Mouse (Mus musculus): ENCODE measurements at regions not wholly inside any gene's neighbourhood (a gene's known extent, or its start where the extent isn't known, plus 50 kb on each side); places are given as distances from the start of the nearest gene placed in this dataset.
"Not testable (repeated sequence)": the region's sequence is repeated elsewhere in the genome, so short reads cannot be mapped to it uniquely, and the experiment has no call there.

DNA sequence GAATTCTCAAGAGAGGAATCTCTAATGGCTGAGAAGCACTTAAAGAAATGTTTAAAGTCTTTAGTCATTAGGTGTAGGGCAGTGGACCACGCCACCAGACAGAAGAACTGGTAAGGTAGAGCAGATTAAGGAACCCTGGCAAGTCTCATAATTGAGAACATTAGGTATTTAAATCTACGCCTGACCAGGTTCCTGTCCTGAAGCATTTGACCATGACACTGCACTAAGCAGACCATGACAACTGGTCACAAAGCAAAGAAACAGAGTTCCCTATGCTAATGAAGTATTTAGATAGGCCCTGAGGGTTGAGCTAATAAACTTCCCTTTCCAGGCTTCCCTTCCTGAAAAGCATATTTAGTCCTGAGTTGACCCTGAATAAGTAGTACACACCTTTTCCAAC, 562.3 kb downstream of the Cdh11 start:
- no peak for DNase-seq

GRCm38 (mm10) chr8:102205633-102206032, 579.8 kb downstream of the Cdh11 start:
- DNase-seq: no peak

GRCm38 (mm10) chr8:102159541-102160197, 625.8 kb downstream of the Cdh11 start:
- no peak for DNase-seq

- no peak for DNase-seq
These were observed 666.8 kb downstream of the Cdh11 start for GRCm38 (mm10) chr8:102118657-102119056.

DNA sequence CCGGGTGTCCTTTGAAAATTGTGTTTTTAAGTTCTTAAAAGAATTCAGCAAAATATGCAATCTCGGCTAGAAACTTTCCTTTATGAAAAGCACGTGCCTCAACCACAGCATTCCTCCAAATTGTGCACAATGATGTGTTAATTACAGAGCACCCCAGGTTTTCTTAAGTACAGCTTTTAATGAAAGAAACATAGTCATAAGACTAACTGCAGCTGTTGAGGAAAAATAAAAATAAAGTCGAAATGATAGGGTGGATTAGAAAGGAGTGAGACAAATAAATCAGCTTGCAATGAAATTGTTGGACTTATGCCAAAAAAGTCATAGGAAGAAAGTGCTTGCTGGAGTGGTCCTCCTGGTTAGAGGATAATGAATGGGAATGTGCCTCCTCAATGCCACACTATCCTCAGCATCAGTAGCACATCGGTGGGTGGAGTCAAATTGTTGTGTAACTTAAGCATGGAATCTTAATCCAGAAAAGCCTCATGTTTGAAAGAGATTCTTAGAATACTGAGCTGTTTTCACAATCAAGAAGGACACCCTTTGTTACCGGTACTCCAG, 668.5 kb downstream of the Cdh11 start:
- no peak for DNase-seq

- DNase-seq: no peak
These were observed 681.7 kb downstream of the Cdh11 start for GRCm38 (mm10) chr8:102103773-102104172.

DNA sequence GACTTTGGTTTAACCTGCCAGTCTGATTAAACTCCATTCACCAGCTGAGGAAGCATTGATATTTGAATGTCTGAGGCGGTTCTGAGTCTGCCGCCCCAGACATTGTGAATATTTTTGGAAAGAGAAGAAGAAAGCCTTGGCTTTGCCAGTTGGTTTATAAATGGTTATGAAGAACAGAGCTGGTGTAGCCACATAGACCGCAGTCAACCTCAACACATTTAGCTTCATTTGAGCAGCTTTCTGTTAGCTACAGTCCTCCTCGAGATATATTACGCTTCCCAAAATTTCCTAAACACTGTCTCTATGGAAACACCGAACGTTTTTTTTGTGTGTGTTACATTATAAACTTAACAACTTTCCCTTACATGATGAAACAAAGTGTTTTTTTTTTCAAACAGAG, 688.7 kb downstream of the Cdh11 start:
- DNase-seq: no peak

DNA sequence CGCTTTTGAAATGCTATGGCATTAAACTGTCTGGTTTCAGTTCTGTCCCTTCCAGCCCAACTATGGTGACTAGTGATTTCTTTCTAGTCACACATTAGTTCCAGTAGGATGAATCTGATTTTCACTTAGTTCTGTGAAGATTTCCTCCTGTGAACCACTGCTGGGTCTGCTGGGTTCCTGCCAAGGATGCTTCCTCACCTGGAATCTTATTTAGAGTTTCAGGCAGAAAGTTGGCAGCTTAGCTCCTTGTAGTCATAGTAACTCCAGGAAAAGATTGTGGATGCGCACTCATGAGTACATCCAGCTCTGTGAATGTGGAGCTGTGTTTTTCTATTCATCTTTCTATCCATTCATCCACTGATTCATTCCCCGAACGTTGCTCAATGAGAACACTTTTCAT, 699.5 kb downstream of the Cdh11 start:
- peak; percentile 80 to 87 for DNase-seq

GRCm38 (mm10) chr8:102075611-102076010, 709.8 kb downstream of the Cdh11 start:
- DNase-seq: peak in 1 of 2 experiments; percentile 6

- no peak for DNase-seq
These were observed 721.3 kb downstream of the Cdh11 start for GRCm38 (mm10) chr8:102064137-102064536.

DNA sequence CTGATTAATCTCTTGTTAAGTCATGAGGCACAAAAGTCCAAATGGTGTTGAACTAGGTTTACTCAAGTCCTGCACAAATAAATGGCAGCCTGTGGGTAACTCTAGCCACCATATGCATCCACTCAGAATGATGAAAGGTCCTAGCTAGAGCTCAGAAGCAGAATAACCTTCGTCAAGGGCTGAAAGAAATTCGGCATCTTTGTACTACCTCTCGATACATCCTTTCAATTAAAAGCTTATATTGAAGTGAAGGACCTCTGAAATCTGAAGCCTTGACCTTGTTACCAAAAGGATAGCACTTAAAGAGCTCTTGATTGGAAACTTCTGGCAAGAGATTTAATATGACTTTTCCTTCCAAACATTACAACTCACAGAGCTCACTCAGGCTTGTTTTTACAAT, 732.0 kb downstream of the Cdh11 start:
- DNase-seq: no peak

DNA sequence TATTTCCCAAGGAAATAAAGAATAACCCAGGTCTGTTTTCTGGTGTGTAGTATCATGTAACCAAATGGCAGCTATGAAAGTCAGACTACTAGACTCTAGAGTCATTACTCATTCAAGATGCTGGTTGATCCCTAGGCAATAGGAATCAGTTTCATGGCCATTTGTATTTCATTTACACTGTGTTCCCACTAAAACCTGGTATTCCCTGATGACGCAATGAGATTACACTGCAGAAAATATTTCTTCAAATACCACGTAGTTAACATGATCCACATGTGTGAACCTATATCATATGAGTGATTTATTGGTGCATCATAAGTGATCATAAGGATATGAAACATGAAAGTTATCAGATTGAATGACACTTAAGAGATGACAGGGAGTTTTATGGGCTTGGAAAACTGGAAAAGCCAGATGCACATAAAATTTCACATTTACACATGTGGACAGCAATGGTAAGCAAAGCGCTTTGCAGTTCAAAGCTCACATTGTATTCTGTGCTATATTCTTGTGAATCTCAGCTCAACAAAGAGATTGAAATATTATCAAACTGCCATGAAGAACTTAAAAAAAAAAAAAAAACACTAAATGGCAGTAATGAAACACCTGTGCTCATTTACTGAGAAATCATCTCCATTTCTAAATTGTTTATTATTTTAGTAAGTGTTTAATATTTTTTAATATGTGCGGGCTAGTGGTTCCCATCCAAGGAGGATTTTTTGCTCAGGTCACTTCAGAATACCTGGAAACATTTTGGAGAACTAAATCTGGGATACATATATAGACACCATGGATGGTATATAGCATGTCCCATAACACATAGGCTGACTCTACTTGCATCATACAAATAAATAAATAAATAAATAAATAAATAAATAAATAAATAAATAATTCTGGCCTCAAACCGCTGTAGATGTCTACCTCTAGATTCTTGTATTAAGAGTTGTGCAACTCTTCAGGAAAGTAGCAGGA, 758.2 kb downstream of the Cdh11 start:
- no peak for DNase-seq

GRCm38 (mm10) chr8:102024472-102024871, 761.0 kb downstream of the Cdh11 start:
- no peak for DNase-seq

GRCm38 (mm10) chr8:102017776-102018175, 767.7 kb downstream of the Cdh11 start:
- DNase-seq: no peak

- DNase-seq: no peak
These were observed 785.0 kb downstream of the Cdh11 start for GRCm38 (mm10) chr8:102000326-102001016.

- DNase-seq: not testable (repeated sequence)
These were observed 788.7 kb downstream of the Cdh11 start for GRCm38 (mm10) chr8:101996761-101997160.

- DNase-seq: peak; percentile 29 to 30
These were observed 828.6 kb downstream of the Cdh11 start for GRCm38 (mm10) chr8:101956832-101957231.

DNA sequence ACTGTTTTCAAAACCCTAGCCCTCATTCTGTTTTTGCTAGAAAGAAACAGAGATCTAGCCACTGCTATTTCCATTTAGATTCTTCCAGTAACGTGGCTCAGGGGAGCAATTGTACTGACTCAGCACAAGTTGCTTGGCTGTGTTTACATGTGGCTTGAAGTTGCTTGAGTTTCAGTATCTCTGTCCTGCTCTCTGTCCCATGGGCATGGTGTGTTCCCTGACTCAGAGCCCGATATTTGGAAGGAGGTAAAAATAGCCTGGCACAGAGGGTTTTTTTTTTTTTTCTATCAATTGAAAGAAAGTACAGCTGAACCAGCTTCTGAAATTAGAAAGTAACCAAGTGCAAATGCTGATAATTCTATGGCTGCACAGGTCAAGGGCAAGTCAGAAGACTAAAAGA, 834.8 kb downstream of the Cdh11 start:
- DNase-seq: no peak

DNA sequence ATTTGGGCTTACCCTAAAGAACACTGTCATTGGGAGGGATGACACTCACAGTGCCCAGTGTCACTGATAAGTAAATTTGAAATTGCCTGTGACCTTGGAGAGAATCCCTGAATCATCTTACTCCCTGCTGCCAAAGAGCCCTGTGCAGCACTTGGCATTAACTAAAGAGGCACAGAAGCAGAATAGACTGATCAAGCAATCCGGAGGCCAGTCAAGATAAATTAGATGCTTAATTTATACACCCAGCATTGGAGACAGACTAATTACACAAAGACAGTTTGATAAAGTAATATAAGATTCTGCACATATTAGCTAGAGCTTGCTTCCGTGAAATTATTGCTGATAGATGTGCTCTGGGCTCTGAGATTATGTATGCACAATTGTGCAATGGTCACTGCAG, 847.6 kb downstream of the Cdh11 start:
- DNase-seq: peak in 1 of 2 experiments; percentile 16

- DNase-seq: no peak
These were observed 871.8 kb downstream of the Cdh11 start for GRCm38 (mm10) chr8:101913665-101914064.
